Mouse (Mus musculus) G1E (cell line): Measurements from ENCODE around the gene Ift74. TPM values are rescaled to one million over a fixed set of nuclear protein-coding genes. Genes with fewer than 3 reads are reported as not detected.

Experiments used
- ATAC-seq: 2 replicates; pipeline ENCODE4 v1.8.0; 2016; ENCODE audit warnings: mild to moderate bottlenecking; ENCODE audit not compliant: insufficient number of reproducible peaks, poor library complexity, low FRiP score, severe bottlenecking; ENCODE audit errors: extremely low read depth
- DNase-seq: peaks from one replicate; pipeline ENCODE4 v3.0.0; 2012; ENCODE audit warnings: low spot score
- H3K27me3 ChIP-seq: 2 replicates; pipeline ENCODE4 v1.6.1; 2012; ENCODE audit warnings: mild to moderate bottlenecking, low read length, inconsistent platforms; ENCODE audit not compliant: insufficient read depth
- H3K36me3 ChIP-seq: replicated peaks from 2 replicates; pipeline ENCODE3; 2012; ENCODE audit warnings: mild to moderate bottlenecking, inconsistent platforms
- H3K4me1 ChIP-seq: 2 replicates; pipeline ENCODE4 v1.6.1; 2012; ENCODE audit warnings: low read depth, low read length, inconsistent platforms, mixed read lengths; ENCODE audit not compliant: insufficient read depth
- H3K4me3 ChIP-seq: 2 replicates; pipeline ENCODE4 v1.5.1; 2012; ENCODE audit warnings: low read depth, mild to moderate bottlenecking, inconsistent platforms, low read length, moderate library complexity, mixed read lengths
- H3K9me3 ChIP-seq: replicated peaks from 2 replicates; pipeline ENCODE4 v1.6.1; 2012; ENCODE audit warnings: inconsistent platforms
- CTCF ChIP-seq: IDR thresholded peaks from 2 replicates; pipeline ENCODE4 v1.5.1; 2012; ENCODE audit warnings: low read depth, low read length, inconsistent platforms, mixed read lengths
- GATA1 ChIP-seq: IDR thresholded peaks from 2 replicates; pipeline ENCODE4 v1.6.1; 2012; ENCODE audit warnings: borderline replicate concordance, low read length, inconsistent platforms, mixed read lengths
- GATA2 ChIP-seq: IDR thresholded peaks from 2 replicates; pipeline ENCODE4 v1.6.1; 2012; ENCODE audit warnings: low read depth, low read length, inconsistent platforms, borderline replicate concordance
- POLR2AphosphoS5 ChIP-seq: IDR thresholded peaks from 2 replicates; pipeline ENCODE4 v1.6.1; 2012; ENCODE audit warnings: low read depth, low read length, inconsistent platforms; ENCODE audit not compliant: insufficient replicate concordance
- TAL1 ChIP-seq: conservative IDR thresholded peaks from 2 replicates; pipeline ENCODE4 v1.6.1; 2012; ENCODE audit warnings: low read depth, low read length, inconsistent platforms, mixed read lengths
- polyA plus RNA-seq: library from polyadenylated mRNA; stranded (reverse); fragments of >175 nt; gene quantifications from 2 replicates; pipeline ENCODE4 v1.2.3, GENCODE M21; 2012
- total RNA-seq, 2 experiments: library from RNA; stranded (forward) in 1 of 2; stranded (reverse) in 1 of 2; fragments of 200-1000 nt in 1 of 2; fragments of >200 nt in 1 of 2; fragmentation: Nextera tagmentation in 1 of 2; gene quantifications; 2 replicates each; pipeline ENCODE4 v1.2.3; 2014 to 2017

The Ift74 gene
- total and polyA plus RNA-seq, 3 experiments, result 1.8 to 16.8 (median 10.5) TPM

DNA sequence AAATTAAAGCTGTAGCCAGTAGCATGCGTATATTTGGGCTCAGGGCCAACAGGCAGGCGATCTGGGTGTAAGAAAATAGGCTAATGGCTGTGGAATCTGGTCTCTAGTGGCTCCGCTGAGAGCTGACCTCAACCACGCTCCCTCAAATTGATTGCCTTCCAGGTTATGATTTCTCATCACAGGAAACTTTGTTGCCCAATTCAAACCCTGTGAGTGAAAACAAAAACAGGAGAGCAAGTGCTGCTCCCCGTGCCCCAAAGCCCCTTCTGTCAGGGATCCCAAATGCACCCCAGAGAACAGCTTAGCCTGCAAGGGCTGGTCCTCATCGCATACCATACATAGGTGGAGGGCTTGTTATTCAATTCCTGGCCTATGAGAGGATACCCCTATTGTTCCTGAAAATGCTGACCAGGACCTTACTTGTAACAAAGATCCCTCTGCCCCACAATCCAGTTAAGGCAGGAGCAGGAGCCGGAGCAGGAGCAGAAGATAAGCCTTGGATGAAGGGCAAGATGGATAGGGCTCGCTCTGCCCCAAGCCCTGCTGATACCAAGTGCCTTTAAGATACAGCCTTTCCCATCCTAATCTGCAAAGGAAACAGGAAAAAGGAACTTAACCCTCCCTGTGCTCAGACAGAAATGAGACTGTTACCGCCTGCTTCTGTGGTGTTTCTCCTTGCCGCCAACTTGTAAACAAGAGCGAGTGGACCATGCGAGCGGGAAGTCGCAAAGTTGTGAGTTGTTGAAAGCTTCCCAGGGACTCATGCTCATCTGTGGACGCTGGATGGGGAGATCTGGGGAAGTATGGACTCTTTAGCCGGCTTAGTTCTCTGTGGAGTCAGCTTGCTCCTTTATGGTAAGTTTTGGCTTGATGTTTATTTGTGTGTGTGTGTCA is 124.8 kb downstream of the Ift74 start, which contains the start of gene Tek:
Gene Tek, plus strand, starts transcription at position 452 of the 894 bp plus-strand sequence.
- ATAC-seq, result no peak
- no peaks in the 10 kb centered on the region for H3K9me3 ChIP-seq

GRCm38 (mm10) chr4:94741824-94742223 is 127.5 kb downstream of the Ift74 start:
- no peaks in the 10 kb centered on the region for H3K4me1 ChIP-seq
- H3K27me3 ChIP-seq, result no peaks in the 10 kb centered on the region; the same call in 1 of the 2 replicates
- ATAC-seq, result no peak
- H3K36me3 ChIP-seq, result no peaks in the 10 kb centered on the region
- H3K9me3 ChIP-seq, result no peaks in the 10 kb centered on the region
- no peak overlapping the region for H3K4me3 ChIP-seq
- no peak for DNase-seq
- TF ChIP-seq GATA2, result no peak
- TF ChIP-seq CTCF, result no peak
- TF ChIP-seq GATA1, result no peak
- no peak for TF ChIP-seq POLR2AphosphoS5
- no peak for TF ChIP-seq TAL1

More for the DNA sequence above, 124.8 kb downstream of the Ift74 start, which contains the start of gene Tek:
- H3K4me3 ChIP-seq, result no peak within 1 kb of the TSS
- no peaks in the 10 kb centered on the region for H3K4me1 ChIP-seq
- DNase-seq, result no peak
- H3K36me3 ChIP-seq, result no peaks in the 10 kb centered on the region
- TF ChIP-seq POLR2AphosphoS5, result no peak
- TF ChIP-seq CTCF, result no peak
- no peak for TF ChIP-seq TAL1
- TF ChIP-seq GATA2, result no peak
- TF ChIP-seq GATA1, result no peak
- H3K27me3 ChIP-seq, result no peaks in the 10 kb centered on the region; the same call in 1 of the 2 replicates

Other genes starting within 250 kb of the Ift74 start
- not detected in 2 replicates for gene Gm10306, start 57.9 kb upstream of the Ift74 start, total RNA-seq (2014; fragmentation: Nextera tagmentation)
- gene Gm10306, start 57.9 kb upstream of the Ift74 start, total RNA-seq (2017), result 0.81 TPM in 1 of 2 replicates, not detected in the other
- gene Gm10306, start 57.9 kb upstream of the Ift74 start, polyA plus RNA-seq, result not detected in 2 replicates
- gene Caap1, start 57.7 kb upstream of the Ift74 start, total RNA-seq (2014; fragmentation: Nextera tagmentation), result 44.6 and 47.1 TPM in 2 replicates
- 43.6 and 44.4 TPM in 2 replicates for gene Caap1, start 57.7 kb upstream of the Ift74 start, total RNA-seq (2017)
- 4.7 and 5.2 TPM in 2 replicates for gene Caap1, start 57.7 kb upstream of the Ift74 start, polyA plus RNA-seq
- gene Plaa, start 11.2 kb upstream of the Ift74 start, total RNA-seq (2014; fragmentation: Nextera tagmentation), result 98.8 and 109 TPM in 2 replicates
- gene Plaa, start 11.2 kb upstream of the Ift74 start, total RNA-seq (2017), result 114 and 117 TPM in 2 replicates
- 62.9 and 77.6 TPM in 2 replicates for gene Plaa, start 11.2 kb upstream of the Ift74 start, polyA plus RNA-seq
- not detected in 2 replicates for gene Lrrc19, start 35.7 kb downstream of the Ift74 start, total RNA-seq (2014; fragmentation: Nextera tagmentation)
- gene Lrrc19, start 35.7 kb downstream of the Ift74 start, total RNA-seq (2017), result not detected in 2 replicates
- gene Lrrc19, start 35.7 kb downstream of the Ift74 start, polyA plus RNA-seq, result not detected in 2 replicates
- gene Tek, start 124.8 kb downstream of the Ift74 start, total RNA-seq (2014; fragmentation: Nextera tagmentation), result not detected in 2 replicates
- gene Tek, start 124.8 kb downstream of the Ift74 start, total RNA-seq (2017), result under 0.01 and 0.05 TPM in 2 replicates
- not detected in 2 replicates for gene Tek, start 124.8 kb downstream of the Ift74 start, polyA plus RNA-seq